In genomic region chrX:48452931-48453673, GRCm38 (mm10) we compare ENCODE assay signal across 8 mouse cellular contexts. TPM values are rescaled to one million over a fixed set of nuclear protein-coding genes. Genes with fewer than 3 reads are reported as not detected.
DNase-seq lines count a peak whose midpoint lies in the region; ATAC-seq lines count a peak whose summit lies in the region.

No protein-coding gene starts in this region.

- H3K36me3 ChIP-seq in midbrain, embryonic 10.5 days, result no peaks in the 10 kb centered on the region

- H3K4me1 ChIP-seq in midbrain, embryonic 10.5 days, result peaks cover 18% of the 10 kb centered on the region

- peak; percentile 22; the same call in 1 of the 2 replicates for ATAC-seq in granulocyte monocyte progenitor cell, adult 5-6 weeks (replicated peaks; ENCODE audit: poor library complexity, severe bottlenecking)
- ATAC-seq in inflammation-experienced regulatory T-cells, adult 6 months, result no peak

- DNase-seq in adrenal gland, postnatal 10 days, result peak; percentile 53
- DNase-seq in adrenal gland, postnatal 4 days (ENCODE audit: low spot score in 2 of 2), result no peak
- peak; percentile 42 for DNase-seq in ZHBTc4 (ENCODE audit: low read depth, low spot score)
- DNase-seq in kidney, postnatal 25 days, result peak; percentile 22 to 52
- DNase-seq in midbrain, embryonic 10.5 days (ENCODE audit: low spot score), result peak; percentile 33
- DNase-seq in left cerebral cortex, adult 8-10 months (ENCODE audit: low spot score in 2 of 2), result no peak

- peaks cover 73% of the 10 kb centered on the region for H3K27me3 ChIP-seq in midbrain, embryonic 10.5 days (ENCODE audit: low read depth, poor library complexity, severe bottlenecking)

- H3K27ac ChIP-seq in midbrain, embryonic 10.5 days (replicated peaks), result peak overlapping the region; percentile 46; the same call in 1 of the 2 replicates

- peak overlapping the region; percentile 50 for H3K4me3 ChIP-seq in midbrain, embryonic 10.5 days

- H3K9me3 ChIP-seq in midbrain, embryonic 10.5 days (replicated peaks), result peaks cover 9% of the 10 kb centered on the region; the same call in 1 of the 2 replicates

- 21% methylated on average over 63 of the region's 71 CpGs for WGBS in midbrain, embryonic 10.5 days

RNA-seq across cellular contexts. Expression of gene Elf4, which starts 9.8 kb away (rescaled TPM):
- total RNA-seq in adrenal gland, postnatal 10 days (2021), result 10 to 100 TPM; 12.8 to 18.5 TPM
- total RNA-seq in adrenal gland, postnatal 4 days (2021), result 10 to 100 TPM; 25.0 to 28.6 TPM
- 45.1 and 47.2 TPM in 2 replicates for total RNA-seq in granulocyte monocyte progenitor cell, adult 5-6 weeks (2014; fragmentation: Nextera tagmentation)
- 12.7 and 13.8 TPM in 2 replicates for total RNA-seq in granulocyte monocyte progenitor cell, adult 5-6 weeks (2017)
- 1.8 and 2.0 TPM in 2 replicates for polyA plus RNA-seq in midbrain, embryonic 10.5 days (2016; fragmentation: Nextera tagmentation; extraction: Ambion mirVana)
- 10 to 100 TPM; 26.8 to 32.6 (median 28.2) TPM for polyA plus RNA-seq in inflammation-experienced regulatory T-cells, adult 6 months (2017; shearing (Covaris generic))
- total RNA-seq in left cerebral cortex, adult 8-10 months (2022), result 1 to 10 TPM; 1.0 to 2.8 (median 1.7) TPM

Comparison
In these comparisons a context has a peak if more than half of its experiments do, and no peak if none do; other contexts are left out.
1. DNase-seq: peak in adrenal gland, postnatal 10 days (single experiment), ZHBTc4 (single experiment), kidney, postnatal 25 days (2 of 2) and midbrain, embryonic 10.5 days (single experiment); none in adrenal gland, postnatal 4 days (0 of 2) and left cerebral cortex, adult 8-10 months (0 of 2).